Mouse (Mus musculus): ENCODE measurements around the gene Olfr63.
"Not testable (repeated sequence)": the region's sequence is repeated elsewhere in the genome, so short reads cannot be mapped to it uniquely, and the experiment has no call there.

DNA sequence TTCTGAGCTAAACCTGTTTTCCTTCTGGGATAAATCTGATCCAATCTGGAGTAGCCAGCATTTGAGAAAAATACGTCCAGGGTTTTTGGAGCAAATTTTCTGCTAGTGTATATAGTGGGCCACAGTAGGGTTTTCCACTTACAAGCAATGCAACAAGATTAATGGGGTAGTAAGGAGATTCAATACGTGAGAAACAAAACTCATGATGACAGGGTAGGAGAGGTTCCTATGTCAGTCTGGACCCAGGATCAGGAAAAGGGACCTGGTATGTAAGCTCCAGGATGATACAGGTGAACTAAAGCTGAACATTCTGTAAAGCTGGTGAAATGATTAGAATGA lies 9.2 kb upstream of the Olfr63 start:
- not testable (repeated sequence) for TF ChIP-seq EP300, CTCF (IDR thresholded peaks at IDR 0.05; ENCODE audit: low read depth)
